Mouse (Mus musculus): ENCODE data around the gene Mfap3.

- TF ChIP-seq CTCF (IDR thresholded peaks at IDR 0.05; ENCODE audit: low read depth, low read length), result no peak
- no peak for TF ChIP-seq GATA1 (IDR thresholded peaks at IDR 0.05; ENCODE audit: borderline replicate concordance, low read length)
- no peak for TF ChIP-seq TAL1 (conservative IDR thresholded peaks at IDR 0.05; ENCODE audit: low read depth, low read length)
- no peak for TF ChIP-seq GATA2 (IDR thresholded peaks at IDR 0.05; ENCODE audit: borderline replicate concordance, low read depth, low read length)
- TF ChIP-seq POLR2AphosphoS5 (IDR thresholded peaks at IDR 0.05; ENCODE audit: insufficient replicate concordance, low read depth, low read length), result no peak
Measured at GRCm38 (mm10) chr11:57535912-57536311, 17.4 kb downstream of the Mfap3 start.

Data from G1E (cell line).